Mouse (Mus musculus): ENCODE results near the gene Mtln.

The Mtln gene

DNA sequence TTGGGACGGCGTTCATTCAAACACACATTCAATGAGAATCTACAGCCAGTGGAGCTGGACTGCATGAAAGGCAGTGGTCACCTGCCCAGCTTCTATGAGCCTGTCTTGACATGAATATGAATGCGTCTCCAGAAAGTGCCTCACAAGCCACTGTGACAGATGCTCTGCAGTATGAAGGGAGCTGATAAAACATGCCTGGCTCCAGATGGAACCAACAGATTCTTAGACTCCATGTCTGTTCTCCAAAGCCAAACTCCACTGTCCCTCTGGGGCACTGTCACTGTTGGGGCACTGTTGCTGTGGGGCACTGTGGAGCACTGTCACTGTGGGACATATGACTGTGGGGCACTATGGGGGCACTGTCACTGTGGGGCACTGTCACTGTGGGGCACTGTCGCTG is 38.2 kb downstream of the Mtln start:
- ATAC-seq (ENCODE audit: low TSS enrichment): no peak

DNA sequence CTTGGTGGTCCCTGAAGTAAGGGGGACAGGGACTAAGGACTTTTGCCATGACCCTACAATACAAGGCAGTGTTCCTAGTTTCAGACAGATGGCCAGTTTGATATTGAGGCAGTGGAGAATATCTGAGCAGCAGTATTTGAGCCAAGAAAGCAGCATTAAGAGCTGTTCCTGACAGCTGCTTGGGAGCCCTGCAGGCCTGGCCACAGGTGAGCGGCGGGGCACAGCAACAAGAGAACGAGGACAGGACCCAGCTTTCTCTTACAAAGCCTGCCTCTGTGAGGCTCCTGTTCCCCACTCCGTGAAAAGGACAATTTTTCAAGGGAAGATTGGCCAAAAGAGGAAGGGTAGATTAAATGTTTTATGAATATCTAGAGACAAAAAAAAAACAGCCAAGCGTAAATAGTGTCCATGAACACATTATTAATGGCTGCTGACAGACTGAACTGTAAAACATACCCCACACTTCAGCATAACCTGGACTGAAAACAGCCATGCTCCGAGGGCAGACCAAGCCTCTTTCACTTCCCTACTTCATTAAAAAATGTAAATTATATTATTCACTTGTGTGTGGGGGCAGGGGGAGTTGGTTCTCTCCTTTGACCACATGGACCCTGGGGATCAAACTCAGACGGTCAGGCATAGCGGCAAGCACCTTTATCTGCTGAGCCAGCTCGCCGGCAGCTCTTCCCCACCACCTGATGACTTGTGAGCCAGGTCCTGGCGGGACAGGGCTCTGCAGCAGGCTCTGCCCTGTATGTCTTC is 40.3 kb downstream of the Mtln start:
- no peak for ATAC-seq (ENCODE audit: low TSS enrichment)

DNA sequence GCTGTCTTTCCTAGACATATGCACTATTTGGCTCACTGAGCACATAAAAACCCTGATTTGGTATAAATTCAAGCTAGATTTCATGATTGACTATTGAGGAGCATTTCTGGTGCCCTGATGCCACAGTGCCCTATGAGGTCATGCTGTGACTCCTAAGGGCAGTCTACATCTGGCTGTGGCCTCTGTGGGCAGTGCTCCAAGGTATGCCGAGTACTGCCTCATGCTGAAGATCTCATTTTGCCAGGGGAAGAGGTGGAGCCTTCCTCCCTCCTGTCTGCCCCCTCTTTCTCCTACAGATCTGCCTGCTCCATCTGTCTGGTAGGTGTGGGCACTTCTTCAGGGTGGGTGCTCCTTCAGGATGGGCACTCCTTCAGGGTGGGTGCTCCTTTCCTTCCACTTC is 42.9 kb downstream of the Mtln start:
- no peak for ATAC-seq (ENCODE audit: low TSS enrichment)

DNA sequence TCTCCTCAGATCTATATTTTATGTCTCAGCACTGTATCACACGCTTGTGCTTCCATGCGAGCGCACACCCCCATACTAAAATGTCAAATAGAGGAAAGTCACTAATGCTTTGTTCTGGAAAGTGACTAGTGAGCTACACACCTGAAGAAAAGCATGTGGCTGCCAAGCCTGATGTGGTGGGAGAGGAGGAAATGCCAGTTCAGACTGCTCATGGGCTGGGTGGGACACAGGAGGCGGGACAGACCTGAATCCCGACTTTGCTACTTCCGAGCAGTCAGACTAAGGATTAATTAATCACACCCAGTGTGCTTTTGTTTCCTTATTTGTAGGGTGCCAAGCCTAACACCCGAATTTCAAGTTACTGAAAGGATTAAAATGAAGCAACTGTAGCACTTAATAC is 44.0 kb downstream of the Mtln start:
- ATAC-seq (ENCODE audit: low TSS enrichment): no peak

DNA sequence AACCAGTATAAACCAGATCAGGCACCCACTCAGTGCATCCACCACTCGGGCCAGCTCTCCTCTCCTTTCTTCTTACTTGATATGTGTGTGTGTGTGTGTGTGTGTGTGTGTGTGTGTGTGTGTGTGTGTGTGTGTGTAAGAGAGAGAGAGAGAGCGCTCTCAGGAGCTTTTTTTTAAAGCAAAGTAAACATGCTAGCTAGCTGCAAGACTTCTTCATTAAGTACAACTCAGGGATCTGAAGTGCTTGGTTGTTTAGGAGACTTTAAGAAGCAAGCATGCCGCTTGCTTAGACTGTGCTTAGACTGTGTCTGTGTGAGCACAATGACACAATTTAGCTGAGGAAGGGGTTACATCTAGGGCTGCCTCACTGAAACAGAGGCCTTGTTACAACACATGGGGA is 49.7 kb downstream of the Mtln start:
- ATAC-seq (ENCODE audit: low TSS enrichment): no peak
